Mouse (Mus musculus): ENCODE data around the gene Nup93.

Nup93 gene

GRCm38 (mm10) chr8:94186542-94186941 lies 27.8 kb upstream of the Nup93 start:
- peak; percentile 47 to 67 for DNase-seq (ENCODE audit: low spot score in 2 of 2)

GRCm38 (mm10) chr8:94187290-94188002 lies 26.9 kb upstream of the Nup93 start:
- no peak for DNase-seq (ENCODE audit: low spot score in 2 of 2)

GRCm38 (mm10) chr8:94189275-94190031 lies 24.9 kb upstream of the Nup93 start:
- peak in 1 of 2 experiments; percentile 42 for DNase-seq (ENCODE audit: low spot score in 2 of 2)

DNA sequence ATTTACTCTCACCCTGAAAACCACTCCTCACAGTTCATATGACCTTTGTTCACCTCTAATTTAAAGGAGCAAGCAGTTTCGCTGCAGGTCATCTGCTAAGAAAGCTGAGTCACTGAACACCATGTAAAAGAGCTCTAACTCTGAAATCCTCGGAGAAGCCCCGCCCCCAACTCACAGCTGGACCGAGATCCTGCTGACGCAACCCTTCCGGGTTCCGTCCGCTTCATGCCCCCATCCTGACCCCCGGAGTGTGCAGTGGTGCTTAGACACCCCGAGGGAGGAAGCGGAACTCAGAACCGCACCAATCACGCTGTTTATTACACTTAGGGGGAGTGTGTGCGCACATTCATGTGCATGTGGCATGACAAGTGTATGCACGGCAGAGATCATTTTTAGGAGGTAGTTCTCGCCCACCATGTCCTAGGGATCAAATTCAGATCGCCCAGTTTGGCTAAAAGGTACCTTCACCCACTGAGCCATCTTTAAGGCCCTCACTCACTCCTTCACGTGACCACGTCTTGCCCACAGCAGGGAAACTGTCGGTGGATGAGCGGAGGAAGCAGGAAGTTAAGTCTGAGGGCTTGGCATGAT lies 23.2 kb upstream of the Nup93 start:
- DNase-seq (ENCODE audit: low spot score in 2 of 2): no peak

- DNase-seq (ENCODE audit: low spot score in 2 of 2): no peak
Measured at GRCm38 (mm10) chr8:94192926-94193325, 21.4 kb upstream of the Nup93 start.

GRCm38 (mm10) chr8:94194591-94195223 lies 19.7 kb upstream of the Nup93 start:
- DNase-seq (ENCODE audit: low spot score in 2 of 2): no peak

DNA sequence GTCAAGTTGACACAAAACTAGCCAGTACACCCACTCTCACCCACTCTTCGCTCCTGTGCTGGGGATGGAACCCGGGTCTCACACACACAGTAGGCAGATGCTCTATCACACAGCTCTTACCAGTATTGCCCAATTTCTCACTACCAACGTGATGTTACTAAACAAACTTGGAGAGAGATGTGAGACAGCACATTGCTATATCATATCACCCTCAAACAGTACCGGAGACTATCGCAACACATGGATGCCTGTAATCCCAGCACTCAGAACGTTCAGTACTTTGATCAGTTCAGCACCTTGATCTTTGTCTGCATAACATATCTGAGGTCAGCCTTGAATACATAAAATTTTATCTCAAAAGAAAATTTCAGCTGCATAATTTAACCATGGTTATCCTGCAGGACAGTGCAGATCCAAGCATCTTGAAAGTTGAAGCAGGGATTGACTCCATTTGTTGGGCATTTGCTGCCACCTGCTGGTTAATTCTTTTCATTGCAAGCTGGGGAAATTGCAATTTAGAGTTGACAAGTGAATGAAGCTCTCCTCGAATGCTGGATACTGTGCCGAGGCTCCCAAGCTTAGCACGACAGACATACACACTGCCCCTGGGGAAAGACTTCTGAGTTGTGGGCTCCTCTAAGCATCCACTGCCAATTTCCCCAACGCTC lies 15.0 kb upstream of the Nup93 start:
- peak in 1 of 2 experiments; percentile 69 for DNase-seq (ENCODE audit: low spot score in 2 of 2)

DNA sequence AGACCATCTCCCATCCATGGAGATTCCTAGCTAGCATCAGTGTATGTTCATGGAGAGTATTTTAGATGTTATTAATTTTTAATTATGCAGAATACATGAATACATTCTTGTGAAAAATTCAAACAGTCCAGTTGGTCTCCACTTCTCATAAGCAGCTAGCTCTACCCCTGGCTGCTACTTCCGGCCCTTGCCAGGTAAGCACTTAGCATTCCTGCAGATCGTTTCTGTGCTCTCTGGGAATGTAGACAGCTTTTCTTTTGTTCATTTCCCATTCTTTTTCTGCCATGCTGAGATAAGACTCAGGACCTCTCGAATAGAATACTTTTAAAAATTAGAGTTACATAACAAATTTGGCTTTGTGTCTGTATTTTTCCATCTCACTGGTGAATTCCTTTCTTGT lies 10.3 kb upstream of the Nup93 start:
- DNase-seq (ENCODE audit: low spot score in 2 of 2): no peak

DNA sequence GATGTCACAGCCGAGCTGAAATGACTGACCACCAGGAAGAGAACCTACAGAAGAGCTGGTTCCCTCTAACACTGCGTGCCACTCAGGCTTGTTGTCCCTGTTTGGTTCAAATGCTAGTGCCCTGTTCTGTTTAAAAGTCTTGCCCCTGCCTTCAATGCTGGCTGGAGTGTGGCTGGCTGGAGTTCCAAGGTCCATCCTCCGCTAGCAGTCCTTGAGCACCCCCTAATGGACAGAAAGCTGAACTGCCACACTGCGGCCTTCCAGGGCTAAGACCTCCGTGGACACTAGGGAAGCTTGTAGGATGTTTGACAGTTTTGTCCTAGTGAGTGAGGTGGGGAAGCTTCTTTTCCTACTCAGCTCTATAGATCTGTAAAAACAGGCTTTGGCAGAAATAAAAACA lies 8.6 kb upstream of the Nup93 start:
- DNase-seq (ENCODE audit: low spot score in 2 of 2): peak; percentile 56 to 80

- no peak for DNase-seq (ENCODE audit: low spot score in 2 of 2)
Measured at GRCm38 (mm10) chr8:94206256-94206655, 8.1 kb upstream of the Nup93 start.

DNA sequence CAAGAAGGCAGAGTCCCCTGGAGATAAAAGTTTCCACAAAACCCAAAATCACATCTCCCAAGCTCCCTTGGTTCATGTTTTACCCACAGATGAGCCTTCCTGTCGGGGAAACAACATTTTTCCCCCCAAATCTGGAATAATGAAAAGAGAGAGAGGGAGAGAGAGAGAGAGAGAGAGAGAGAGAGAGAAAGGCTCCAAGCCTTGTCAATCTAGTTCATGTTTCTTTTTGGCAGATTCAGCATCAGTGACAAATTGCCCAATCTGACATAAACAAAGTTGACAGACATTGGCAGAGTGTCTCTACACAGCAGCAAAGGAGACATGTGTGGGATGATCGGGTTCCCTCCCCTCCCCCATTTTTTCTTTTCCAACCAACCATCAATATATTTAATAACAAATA lies 6.9 kb upstream of the Nup93 start:
- peak in 1 of 2 experiments; percentile 27 for DNase-seq (ENCODE audit: low spot score in 2 of 2)

DNA sequence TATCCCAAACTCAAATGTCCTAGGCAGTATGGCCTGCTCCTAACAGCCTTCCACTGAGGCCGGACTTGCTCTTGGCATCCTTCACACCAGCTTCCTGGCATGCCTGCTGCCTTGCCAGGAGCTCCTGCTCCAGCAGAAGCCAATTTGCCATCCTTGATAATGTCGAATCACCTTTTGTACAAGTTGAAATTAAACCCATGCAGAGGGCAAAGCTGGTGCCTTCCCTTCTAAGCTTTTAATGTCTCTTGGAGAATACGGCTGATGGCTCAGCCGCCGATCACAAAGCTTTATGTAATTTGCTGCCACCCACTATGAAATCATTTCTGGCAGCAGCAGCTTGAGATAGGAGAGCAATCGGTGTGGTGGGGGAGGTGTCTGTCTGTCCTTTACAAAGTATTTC lies 4.7 kb upstream of the Nup93 start:
- DNase-seq (ENCODE audit: low spot score in 2 of 2): no peak

DNA sequence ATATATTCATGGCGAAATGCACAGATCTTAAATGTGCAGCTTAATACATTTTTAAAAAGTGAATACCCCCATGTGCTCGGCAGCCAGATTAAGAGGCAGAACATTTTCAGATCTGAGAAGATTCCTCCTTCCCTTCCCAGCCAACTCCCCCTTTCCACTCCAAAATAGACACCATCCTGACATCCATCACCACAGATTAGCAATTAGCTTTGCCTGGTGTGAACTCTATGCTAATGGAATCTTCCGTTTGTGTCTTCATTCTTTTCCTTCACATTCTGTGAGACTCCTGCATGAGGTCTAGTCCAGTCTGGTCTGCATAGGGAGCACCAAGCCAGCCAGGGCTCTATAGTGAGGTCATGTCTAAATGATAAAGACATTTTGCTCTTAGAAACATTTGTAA lies 4.1 kb upstream of the Nup93 start:
- DNase-seq (ENCODE audit: low spot score in 2 of 2): no peak

DNA sequence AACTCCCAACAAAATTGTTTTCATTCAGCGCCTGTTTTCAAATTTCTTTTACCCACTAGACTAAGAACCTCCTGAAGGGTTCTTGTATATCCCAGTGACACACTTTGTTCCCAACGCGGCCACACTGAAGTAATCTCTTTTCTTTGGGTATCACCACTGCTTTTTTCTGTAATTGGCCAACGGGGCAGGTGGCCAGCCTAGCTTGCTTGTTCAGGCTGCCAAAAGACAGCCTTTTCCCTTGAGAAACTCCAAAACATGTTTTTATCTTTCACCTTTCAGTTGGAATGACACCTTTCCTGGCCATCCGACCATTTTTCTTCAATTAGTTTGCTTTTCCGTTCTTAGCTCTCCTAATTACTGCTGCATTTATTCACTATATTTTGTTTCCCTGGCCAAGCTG lies 545 bp upstream of the Nup93 start:
- DNase-seq (ENCODE audit: low spot score in 2 of 2): no peak

- DNase-seq (ENCODE audit: low spot score in 2 of 2): no peak
Measured at GRCm38 (mm10) chr8:94227381-94227939, 13.1 kb downstream of the Nup93 start.

DNA sequence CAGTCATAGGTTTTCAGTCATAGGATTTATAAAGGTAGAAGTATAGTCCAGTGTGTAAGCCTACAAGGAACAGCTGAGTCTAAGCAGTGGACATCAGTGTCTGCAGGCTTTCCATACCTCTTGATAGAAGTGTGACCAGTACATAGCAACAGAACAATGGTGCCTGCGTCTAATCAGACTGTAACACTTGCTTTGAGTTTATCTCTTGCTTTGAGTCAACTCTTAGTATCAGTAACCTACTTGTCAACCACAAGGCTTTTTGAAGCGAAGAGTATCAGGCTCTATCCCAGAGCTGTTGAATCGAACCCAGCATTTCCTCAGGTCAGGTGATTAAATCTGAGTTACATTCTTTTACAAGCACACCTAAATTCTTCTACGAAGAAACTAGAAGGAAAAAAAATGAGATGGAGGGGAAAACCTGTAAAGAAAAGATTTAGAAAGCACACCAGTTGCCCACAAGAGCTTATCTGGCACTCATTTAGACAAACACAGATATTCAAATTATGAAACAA lies 25.9 kb downstream of the Nup93 start:
- DNase-seq (ENCODE audit: low spot score in 2 of 2): no peak

DNA sequence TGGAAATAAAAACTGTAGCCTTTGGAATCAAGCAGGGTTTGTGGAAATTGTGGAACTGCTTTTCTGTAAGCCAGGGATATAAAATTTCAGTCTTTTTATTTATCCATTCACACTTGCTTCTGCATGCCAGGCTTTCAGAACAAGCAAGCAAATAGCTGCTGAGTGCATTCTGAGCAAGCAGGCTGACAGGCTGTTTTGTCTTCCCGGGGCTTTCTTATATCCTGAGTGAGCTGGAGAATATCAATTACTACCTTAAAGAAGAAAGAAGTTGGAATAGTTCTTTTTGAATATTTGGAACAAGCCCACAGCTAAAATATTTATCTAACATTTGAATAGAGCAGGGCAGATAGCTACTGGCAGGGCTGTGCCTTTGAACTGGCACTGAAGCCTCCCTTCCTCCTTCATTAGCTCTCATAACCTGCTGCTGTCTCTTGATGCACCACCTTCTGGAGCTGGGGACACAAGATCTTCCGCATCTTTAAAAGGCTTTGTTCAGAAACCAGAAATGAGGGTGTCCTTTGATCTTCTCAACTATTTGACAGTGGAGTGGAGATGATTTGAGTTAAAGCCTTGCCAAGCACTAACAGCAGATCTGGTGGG lies 35.6 kb downstream of the Nup93 start:
- DNase-seq (ENCODE audit: low spot score in 2 of 2): no peak

DNA sequence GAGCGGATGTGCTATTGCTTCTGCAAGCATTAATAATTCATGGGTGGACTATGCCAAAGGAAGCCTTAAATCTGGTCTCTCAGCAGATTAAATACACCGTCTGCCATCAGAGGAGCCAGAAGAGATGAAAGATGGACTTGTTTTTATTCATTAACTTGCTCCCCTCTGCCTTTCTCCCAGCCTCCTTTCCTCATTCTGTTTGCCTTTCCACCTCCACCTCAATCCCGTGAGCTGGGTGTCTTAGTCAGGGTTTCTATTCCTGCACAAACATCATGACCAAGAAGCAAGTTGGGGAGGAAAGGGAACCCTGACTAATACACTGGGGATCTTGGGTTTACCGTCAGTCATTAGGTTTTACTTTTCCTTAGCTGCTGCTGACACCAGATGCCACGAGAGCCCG lies 44.5 kb downstream of the Nup93 start:
- DNase-seq (ENCODE audit: low spot score in 2 of 2): no peak

DNA sequence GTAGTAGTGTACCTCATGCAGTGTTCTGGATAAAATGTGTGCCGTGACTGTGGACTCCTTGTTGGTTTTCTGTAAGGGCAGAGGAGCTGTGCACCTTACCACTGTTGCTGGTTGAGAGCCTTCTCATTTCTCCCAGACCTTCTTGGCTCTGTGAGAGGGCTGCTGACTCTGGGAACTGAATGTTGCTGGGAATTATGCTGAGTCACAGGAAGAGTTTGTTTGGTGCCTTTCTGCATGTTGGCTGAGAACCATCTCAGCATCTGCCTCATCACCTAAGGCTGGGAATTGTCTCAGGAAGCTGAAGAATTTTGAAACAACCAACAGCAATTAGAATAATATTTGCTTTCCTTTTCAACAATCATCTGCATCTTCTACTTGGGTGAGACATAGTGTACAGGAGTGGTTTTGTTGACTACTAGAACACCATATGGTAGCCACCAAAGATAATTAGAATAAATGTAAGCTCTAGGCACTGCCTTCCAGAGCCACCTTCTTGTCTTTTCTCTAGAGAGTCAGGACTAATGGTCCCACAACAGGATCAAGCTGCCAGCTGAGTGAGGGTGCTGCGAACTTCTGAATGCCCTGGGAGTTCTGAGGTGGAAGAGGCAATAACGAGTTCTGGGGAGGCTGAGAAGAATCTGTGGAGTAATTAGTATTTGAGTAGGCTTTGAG lies 48.4 kb downstream of the Nup93 start:
- DNase-seq (ENCODE audit: low spot score in 2 of 2): no peak
